Mouse (Mus musculus): ENCODE data around the gene Ankrd12.
A peak's percentile ranks its signal among the peaks of the same experiment; 100 is the strongest.
"Not testable (repeated sequence)": the region's sequence is repeated elsewhere in the genome, so short reads cannot be mapped to it uniquely, and the experiment has no call there.

Gene Ankrd12

DNA sequence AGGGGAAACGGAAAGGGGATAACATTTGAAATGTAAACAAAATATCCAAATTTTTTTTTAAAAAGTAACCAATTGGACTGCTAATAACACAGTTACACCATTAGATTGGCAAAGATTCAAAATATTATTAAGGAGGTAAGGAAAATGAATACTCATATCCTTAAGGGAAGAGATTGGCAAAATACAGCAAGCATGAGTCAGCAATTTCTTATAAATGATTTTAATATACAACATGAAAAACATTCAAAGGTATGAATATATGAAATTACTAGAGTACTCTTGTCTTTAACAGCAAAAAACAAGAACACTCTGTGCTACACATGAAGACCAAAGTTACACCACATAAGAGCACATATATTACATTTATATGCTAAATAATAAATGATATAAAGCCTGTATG is 8.1 kb upstream of the Ankrd12 start:
- DNase-seq (ENCODE audit: extremely low read depth, low read depth), result no peak

GRCm38 (mm10) chr17:66084486-66084885 is 7.6 kb upstream of the Ankrd12 start:
- DNase-seq (ENCODE audit: extremely low read depth, low read depth), result no peak

GRCm38 (mm10) chr17:66077437-66077850 is 555 bp upstream of the Ankrd12 start:
- DNase-seq (ENCODE audit: extremely low read depth, low read depth), result peak; percentile 30

GRCm38 (mm10) chr17:66076174-66076927 is 538 bp downstream of the Ankrd12 start:
- no peak for DNase-seq (ENCODE audit: extremely low read depth, low read depth)

DNA sequence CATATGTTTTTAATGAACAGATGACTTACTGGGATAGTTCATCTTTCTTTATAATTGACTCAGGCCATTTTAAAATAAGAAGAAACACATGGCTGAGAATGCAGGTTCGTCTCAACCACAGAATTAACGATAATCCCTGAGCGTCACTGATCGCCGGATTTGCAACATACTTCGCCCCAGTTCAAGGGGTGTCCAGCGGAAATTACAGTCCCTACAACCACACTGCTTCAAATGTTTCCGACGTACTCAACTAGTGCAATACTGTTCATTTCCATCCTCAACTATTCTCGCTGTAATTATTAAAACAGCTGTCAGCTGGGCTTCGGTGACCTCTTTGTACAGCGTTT is 1.1 kb downstream of the Ankrd12 start:
- peak; percentile 36 for DNase-seq (ENCODE audit: extremely low read depth, low read depth)

DNA sequence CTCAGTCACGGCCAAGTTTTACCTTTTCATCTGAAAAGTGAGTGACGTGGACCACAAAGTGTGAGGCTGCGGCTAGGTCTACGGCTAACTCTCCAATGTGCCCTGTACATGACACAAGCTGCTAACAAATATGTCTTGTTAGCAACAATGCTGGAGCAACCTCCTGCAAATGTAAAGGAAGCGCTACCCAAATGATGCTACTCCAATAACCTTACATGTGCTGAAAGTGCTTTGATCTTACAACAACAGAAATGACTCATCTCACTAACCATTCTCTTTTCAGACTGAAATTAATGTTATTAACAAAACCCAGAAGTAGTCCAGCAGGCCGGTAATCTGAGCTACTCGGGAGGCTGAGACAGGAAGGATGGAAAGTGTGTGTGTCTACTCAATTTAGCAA is 2.9 kb downstream of the Ankrd12 start:
- no peak for DNase-seq (ENCODE audit: extremely low read depth, low read depth)

GRCm38 (mm10) chr17:66069036-66069435 is 7.9 kb downstream of the Ankrd12 start:
- DNase-seq (ENCODE audit: extremely low read depth, low read depth), result not testable (repeated sequence)

- DNase-seq (ENCODE audit: extremely low read depth, low read depth), result no peak
Observed at GRCm38 (mm10) chr17:66065115-66065514, 11.8 kb downstream of the Ankrd12 start.

DNA sequence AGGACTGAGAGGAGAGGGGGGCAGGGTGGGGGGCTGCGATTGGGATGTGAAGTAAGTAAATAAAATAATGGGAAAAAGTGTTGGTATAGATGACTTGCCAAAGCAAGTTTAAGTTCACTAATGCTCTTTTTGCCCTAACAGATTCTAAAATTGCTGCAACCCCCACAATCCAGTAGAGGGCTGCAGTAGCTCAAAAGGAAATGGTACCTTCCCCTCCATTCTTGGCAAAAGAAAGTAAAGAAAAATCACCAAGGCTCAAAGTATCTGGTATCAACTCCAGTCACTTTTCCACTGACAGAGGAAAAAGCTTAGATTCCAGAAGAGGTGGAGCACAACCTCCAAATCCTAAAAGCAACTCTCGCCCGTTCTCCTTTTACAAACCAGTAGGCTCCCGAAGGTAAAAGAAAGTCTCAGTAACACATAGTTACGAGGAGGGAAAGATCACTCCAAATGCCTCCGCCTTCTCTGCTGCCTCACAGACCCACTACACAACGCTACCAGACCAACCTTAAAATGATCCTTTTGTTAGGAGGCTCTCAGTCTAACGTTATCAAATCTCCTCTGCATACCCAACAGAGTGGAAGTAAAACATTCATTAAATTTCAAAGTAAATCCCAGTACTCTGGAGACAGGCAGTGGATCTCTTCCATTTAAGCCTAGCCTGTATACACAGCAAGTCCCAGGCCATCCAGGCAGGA is 15.5 kb downstream of the Ankrd12 start:
- DNase-seq (ENCODE audit: extremely low read depth, low read depth), result no peak

- no peak for DNase-seq (ENCODE audit: extremely low read depth, low read depth)
Observed at GRCm38 (mm10) chr17:66058160-66058559, 18.7 kb downstream of the Ankrd12 start.

DNA sequence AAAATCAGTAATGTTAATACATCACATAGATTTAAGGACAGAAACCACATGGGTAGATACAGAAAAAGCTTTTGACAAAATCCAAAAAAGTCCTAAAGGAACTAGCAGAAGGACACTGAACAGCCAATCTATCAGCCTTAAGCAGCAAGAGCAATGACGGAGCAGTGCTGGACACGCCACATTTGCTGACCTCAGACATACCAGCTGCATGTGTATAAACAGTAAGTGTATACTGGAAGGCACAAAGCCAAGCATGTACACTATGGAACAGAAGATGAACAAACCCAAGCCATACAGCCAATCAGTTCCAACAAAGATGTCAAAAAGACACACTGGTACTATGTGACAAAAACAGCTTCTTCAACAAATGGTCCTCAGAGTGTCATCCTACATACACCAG is 19.7 kb downstream of the Ankrd12 start:
- DNase-seq (ENCODE audit: extremely low read depth, low read depth), result no peak

DNA sequence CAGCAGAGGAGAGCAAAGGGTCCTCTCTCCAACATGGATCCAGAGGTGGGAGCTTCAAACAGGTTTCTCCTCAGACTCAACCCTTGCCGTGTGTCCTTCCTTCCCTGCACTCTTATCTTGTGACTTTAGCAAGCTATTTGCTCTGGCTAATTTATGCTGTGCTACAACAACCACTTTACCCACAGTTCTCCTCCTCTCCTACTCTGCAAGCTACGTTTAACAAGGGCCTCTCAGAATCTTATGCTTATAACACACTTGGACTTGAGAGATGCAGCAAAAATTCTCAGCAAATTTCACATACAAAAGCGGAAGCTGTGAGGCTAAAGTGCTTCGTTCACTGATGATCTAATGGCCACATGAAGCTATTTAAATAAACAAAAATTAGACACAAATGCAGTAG is 23.5 kb downstream of the Ankrd12 start:
- no peak for DNase-seq (ENCODE audit: extremely low read depth, low read depth)

GRCm38 (mm10) chr17:66048795-66049194 is 28.1 kb downstream of the Ankrd12 start:
- no peak for DNase-seq (ENCODE audit: extremely low read depth, low read depth)

GRCm38 (mm10) chr17:66048199-66048598 is 28.7 kb downstream of the Ankrd12 start:
- no peak for DNase-seq (ENCODE audit: extremely low read depth, low read depth)

GRCm38 (mm10) chr17:66043679-66044078 is 33.2 kb downstream of the Ankrd12 start:
- DNase-seq (ENCODE audit: extremely low read depth, low read depth), result not testable (repeated sequence)

GRCm38 (mm10) chr17:66041020-66041419 is 35.9 kb downstream of the Ankrd12 start:
- DNase-seq (ENCODE audit: extremely low read depth, low read depth), result no peak

DNA sequence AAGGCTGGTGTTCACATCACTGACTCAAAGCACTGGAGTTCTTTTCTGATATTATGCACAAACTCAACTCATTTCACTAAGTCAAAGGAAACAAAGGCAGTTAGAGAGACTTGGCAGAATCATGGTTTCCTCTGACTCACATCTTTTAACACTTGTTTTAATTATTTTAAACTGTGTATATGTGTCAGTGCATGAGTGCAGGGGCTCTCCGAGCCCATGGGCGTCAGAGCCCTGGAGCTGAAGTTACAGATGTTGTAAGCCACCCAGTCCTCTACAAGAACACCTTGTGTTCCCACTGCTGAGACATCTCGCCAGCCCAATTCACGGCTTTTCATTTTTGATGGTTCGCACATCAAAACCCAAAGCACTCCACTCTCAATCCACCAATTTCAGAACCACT is 43.6 kb downstream of the Ankrd12 start:
- DNase-seq (ENCODE audit: extremely low read depth, low read depth), result no peak

DNA sequence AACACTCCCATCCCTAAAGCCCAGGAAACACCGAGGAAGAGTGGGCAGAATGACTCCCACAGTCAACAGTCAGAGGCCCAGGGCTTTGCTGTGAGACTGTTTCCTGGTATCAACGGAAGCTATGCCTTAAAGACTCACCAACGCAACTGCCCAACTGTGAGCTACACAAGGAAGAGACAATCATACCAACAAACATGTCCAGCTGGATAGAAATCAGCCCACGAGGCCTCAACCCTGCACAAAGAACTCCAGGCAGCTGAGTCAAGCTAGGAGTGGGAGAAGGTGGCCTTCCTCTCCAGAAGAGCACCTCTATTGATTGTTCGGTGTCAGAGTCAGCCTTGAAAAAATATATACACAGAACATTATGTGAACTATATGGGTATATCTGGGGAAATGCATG is 44.9 kb downstream of the Ankrd12 start:
- no peak for DNase-seq (ENCODE audit: extremely low read depth, low read depth)

- DNase-seq (ENCODE audit: extremely low read depth, low read depth), result no peak
Observed at GRCm38 (mm10) chr17:66024211-66024610, 52.7 kb downstream of the Ankrd12 start.

DNA sequence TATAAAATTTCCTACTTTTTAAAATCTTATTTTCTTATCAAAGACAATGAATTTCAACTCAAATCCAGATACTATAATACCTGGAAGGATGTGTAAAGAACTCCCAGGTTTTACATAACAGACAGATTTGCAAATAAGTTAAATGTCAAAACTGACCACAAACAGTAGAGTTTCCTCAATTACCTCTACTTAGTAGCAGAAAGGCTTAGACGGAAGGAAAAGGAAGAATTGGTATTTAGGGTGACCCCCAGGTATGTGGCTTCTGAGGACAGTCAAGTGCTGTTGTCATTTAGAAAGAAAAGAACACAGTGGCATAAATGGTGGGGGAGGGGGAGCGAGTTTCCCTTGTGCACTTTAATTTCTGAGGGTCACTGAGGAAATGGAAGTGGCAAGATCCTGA is 65.1 kb downstream of the Ankrd12 start:
- no peak for DNase-seq (ENCODE audit: extremely low read depth, low read depth)

- DNase-seq (ENCODE audit: extremely low read depth, low read depth), result no peak
Observed at GRCm38 (mm10) chr17:66007892-66008291, 69.0 kb downstream of the Ankrd12 start.

- DNase-seq (ENCODE audit: extremely low read depth, low read depth), result no peak
Observed at GRCm38 (mm10) chr17:66007473-66007872, 69.4 kb downstream of the Ankrd12 start.

Measured in MEL-GATA-1-ER (cell line).